Mouse (Mus musculus): ENCODE data around the gene Psmd14. TPM values are rescaled to one million over a fixed set of nuclear protein-coding genes. Genes with fewer than 3 reads are reported as not detected.

Psmd14 gene
- polyA plus RNA-seq, 1 experiment from 2014 or later = 294 TPM

DNA sequence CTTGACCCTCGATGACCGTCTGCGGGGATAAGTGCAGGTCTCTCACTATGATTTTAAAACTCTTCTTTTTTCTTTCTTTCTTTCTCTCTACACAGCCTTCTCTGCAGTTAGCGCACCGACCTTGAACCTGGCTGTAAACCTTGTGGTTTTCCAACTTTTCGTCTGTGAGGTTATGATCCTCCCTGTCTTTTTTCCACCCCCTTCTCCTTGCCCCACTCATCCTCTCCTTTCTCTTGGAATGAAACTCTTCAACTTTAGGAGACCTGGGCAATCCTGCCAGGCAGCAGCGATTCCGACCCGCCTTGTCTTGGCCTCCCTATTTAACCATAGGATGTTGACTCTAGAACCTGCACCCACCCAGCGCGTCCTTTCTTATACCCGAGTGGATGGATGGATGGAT, 101.0 kb downstream of the Psmd14 start:
- peak; percentile 57 for DNase-seq (ENCODE audit: low spot score)
- WGBS = 2% methylated on average over 12 of the region's 12 CpGs
- H3K9me3 ChIP-seq (ENCODE audit: control insufficient read depth, low read length) = no peaks in the 10 kb centered on the region
- H3K36me3 ChIP-seq (ENCODE audit: control insufficient read depth, insufficient read depth, low read length) = no peaks in the 10 kb centered on the region
- no peak overlapping the region for H3K27ac ChIP-seq (ENCODE audit: low read depth, low read length)
- H3K4me2 ChIP-seq (ENCODE audit: low read depth, low read length, severe bottlenecking) = peak overlapping the region; percentile 88
- H3K4me3 ChIP-seq (ENCODE audit: low read depth, low read length) = peak overlapping the region; percentile 44
- H3K27me3 ChIP-seq (ENCODE audit: control insufficient read depth, insufficient read depth, low read length) = peaks cover 52% of the 10 kb centered on the region
- peak overlapping the region; percentile 76 for H3K9ac ChIP-seq (ENCODE audit: low read length)
- ATAC-seq (replicated peaks; ENCODE audit: low FRiP score) = no peak
- 0 out of 2 replicates have a peak, but pooled peaks cover 3% of the 10 kb centered on the region for H3K4me1 ChIP-seq (replicated peaks; ENCODE audit: control insufficient read depth, insufficient read depth, low read length)

DNA sequence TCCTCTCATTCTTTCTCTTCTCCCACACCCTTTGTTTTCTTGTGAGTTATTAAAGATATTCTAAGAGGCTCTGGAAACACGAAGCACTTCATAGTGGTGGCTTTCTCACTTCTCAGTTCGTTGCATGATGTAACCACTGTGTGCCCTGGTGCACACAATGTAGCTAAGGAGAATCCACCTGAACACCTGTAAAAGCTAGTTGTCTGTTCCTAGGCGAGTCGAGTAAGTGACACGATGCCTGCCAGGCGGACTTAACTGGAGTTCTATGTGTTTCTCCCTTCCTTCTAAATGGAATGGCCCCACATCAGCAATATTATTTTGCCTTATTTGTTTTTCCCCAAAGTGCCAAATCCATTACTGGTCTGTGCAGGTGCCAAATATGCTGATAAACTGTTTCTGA, 101.6 kb downstream of the Psmd14 start:
- ATAC-seq (replicated peaks; ENCODE audit: low FRiP score) = no peak
- peaks cover 52% of the 10 kb centered on the region for H3K27me3 ChIP-seq (ENCODE audit: control insufficient read depth, insufficient read depth, low read length)
- H3K4me3 ChIP-seq (ENCODE audit: low read depth, low read length) = peak overlapping the region; percentile 4; the same call in 1 of the 2 replicates
- H3K4me1 ChIP-seq (replicated peaks; ENCODE audit: control insufficient read depth, insufficient read depth, low read length) = 0 out of 2 replicates have a peak, but pooled peaks cover 3% of the 10 kb centered on the region
- H3K9me3 ChIP-seq (ENCODE audit: control insufficient read depth, low read length) = no peaks in the 10 kb centered on the region
- DNase-seq (ENCODE audit: low spot score) = peak; percentile 51
- H3K4me2 ChIP-seq (ENCODE audit: low read depth, low read length, severe bottlenecking) = peak overlapping the region; percentile 88; the same call in 1 of the 2 replicates
- no peaks in the 10 kb centered on the region for H3K36me3 ChIP-seq (ENCODE audit: control insufficient read depth, insufficient read depth, low read length)
- WGBS = 2% methylated on average over 6 of the region's 6 CpGs
- no peak overlapping the region for H3K27ac ChIP-seq (ENCODE audit: low read depth, low read length)
- peak overlapping the region; percentile 76 for H3K9ac ChIP-seq (ENCODE audit: low read length)

DNA sequence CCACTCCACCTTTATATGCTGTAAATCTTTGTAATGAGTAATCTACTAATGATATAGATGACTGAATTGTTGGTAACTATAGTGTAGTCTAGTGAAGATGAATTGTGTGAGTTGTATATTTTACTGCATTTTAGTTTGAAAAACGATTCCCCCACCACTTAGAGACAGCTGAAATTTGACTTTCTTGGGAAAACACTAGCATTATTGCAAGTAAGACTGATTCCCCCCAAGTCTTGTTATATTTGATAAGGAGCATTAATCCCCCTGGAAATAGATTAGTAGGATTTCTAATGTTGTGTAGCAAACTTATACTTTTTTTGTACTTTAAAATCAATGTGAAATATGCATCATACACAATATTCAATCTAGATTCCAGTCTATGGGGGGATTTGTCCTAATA, 102.0 kb downstream of the Psmd14 start:
- ATAC-seq (replicated peaks; ENCODE audit: low FRiP score) (no peak), DNase-seq (ENCODE audit: low spot score) (no peak)
- Histone ChIP-seq H3K9ac (ENCODE audit: low read length) (no peak overlapping the region; the same call in 1 of the 2 replicates), H3K4me1 (replicated peaks; ENCODE audit: control insufficient read depth, insufficient read depth, low read length) (0 out of 2 replicates have a peak, but pooled peaks cover 3% of the 10 kb centered on the region), H3K27ac (ENCODE audit: low read depth, low read length) (no peak overlapping the region), H3K9me3 (ENCODE audit: control insufficient read depth, low read length) (no peaks in the 10 kb centered on the region), H3K36me3 (ENCODE audit: control insufficient read depth, insufficient read depth, low read length) (no peaks in the 10 kb centered on the region), H3K4me2 (ENCODE audit: low read depth, low read length, severe bottlenecking) (peak overlapping the region; percentile 88; the same call in 1 of the 2 replicates), H3K27me3 (ENCODE audit: control insufficient read depth, insufficient read depth, low read length) (peaks cover 51% of the 10 kb centered on the region), H3K4me3 (ENCODE audit: low read depth, low read length) (peak overlapping the region; percentile 4; the same call in 1 of the 2 replicates)
- WGBS = 11% methylated on average over 1 of the region's 1 CpGs

DNA sequence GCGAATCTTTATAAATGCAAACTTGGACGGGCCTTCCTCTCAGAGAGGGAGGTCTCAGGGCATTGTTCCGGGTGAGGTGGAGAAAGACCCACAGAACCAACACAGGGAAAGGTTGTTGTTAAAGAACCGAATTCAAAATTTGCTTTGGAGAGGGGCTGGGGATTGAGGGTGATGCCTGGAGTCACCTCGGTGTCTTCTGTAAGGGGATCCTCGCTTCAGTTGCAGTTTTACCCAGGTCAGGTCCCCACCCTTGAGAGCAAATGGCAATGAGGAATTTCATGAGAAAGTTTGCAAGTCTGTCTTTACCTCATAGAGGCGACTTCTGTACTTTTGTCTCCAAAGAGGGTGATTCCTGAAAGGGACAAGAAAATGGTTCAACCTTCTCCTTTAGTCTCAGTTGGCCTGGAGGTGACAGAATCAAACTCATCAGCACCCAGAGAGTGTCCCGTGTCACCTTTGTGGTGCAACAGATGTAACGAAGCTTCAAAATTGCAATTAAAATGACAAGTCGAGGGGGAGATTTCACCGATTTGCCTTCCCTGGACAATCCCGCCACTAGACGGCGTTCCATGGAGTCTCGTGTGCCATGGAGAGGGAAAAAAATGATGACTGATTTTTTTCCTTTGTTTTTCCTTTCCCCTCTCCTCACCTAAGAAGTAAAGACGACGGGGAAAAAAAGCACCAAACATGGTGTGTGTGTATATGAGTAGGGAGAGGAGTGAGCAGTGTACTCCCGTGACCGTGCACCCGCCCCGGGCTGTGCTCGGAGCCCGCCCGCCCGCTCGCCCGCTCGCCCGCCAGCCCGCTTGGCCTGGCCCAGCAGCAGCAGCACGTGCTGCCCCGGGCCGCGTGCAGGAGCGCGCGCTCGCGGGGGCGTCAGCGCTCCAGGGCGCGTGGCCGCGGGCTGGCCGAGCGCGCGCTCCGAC, 103.3 kb downstream of the Psmd14 start:
- WGBS = 2% methylated on average over 34 of the region's 50 CpGs
- 0 out of 2 replicates have a peak, but pooled peaks cover 3% of the 10 kb centered on the region for H3K4me1 ChIP-seq (replicated peaks; ENCODE audit: control insufficient read depth, insufficient read depth, low read length)
- H3K4me3 ChIP-seq (ENCODE audit: low read depth, low read length) = peak overlapping the region; percentile 33
- H3K4me2 ChIP-seq (ENCODE audit: low read depth, low read length, severe bottlenecking) = peak overlapping the region; percentile 58
- peak overlapping the region; percentile 62 for H3K9ac ChIP-seq (ENCODE audit: low read length)
- ATAC-seq (replicated peaks; ENCODE audit: low FRiP score) (peak; percentile 69), DNase-seq (ENCODE audit: low spot score) (peak; percentile 81)
- H3K9me3 ChIP-seq (ENCODE audit: control insufficient read depth, low read length) = no peaks in the 10 kb centered on the region
- no peaks in the 10 kb centered on the region for H3K36me3 ChIP-seq (ENCODE audit: control insufficient read depth, insufficient read depth, low read length)
- peaks cover 39% of the 10 kb centered on the region for H3K27me3 ChIP-seq (ENCODE audit: control insufficient read depth, insufficient read depth, low read length)
- H3K27ac ChIP-seq (ENCODE audit: low read depth, low read length) = peak overlapping the region; percentile 68

DNA sequence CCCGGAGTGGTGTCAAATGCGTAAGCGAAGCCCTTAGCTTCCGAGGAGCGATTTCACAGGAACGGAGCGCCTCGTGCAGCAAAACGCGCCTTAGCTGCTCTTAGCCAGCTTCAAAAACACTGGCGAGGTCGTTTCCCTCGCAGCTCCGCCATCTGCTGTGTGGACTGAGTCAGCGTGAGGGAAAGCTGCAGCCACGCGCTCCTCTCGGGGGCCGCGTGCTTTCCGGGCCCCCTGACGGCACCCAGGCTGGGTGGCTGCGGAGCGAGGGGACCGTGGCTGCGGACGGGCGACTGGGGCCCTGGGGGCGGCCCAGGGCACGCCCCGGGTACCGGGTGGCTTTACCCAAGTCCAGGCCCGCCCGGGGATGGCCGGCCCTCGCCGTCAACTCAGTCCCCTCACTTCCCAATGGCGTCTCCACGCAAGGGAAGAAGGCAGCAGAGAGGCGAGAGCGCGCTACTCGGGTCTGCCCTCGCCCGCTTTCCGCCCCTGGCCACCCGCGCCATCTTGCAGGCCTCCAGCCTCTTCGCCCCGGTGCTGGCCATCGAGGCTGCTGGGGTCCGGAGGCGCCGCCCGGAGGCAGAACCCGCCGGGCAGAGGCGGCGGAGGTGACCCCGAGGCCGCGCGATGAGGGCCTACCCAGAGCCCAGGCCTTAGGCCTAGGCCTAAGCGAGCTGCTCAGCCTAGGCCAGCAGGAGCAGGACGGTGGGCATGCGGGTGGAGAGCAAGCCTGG, 104.3 kb downstream of the Psmd14 start:
- Histone ChIP-seq H3K4me1 (replicated peaks; ENCODE audit: control insufficient read depth, insufficient read depth, low read length) (0 out of 2 replicates have a peak, but pooled peaks cover 3% of the 10 kb centered on the region), H3K4me3 (ENCODE audit: low read depth, low read length) (peak overlapping the region; percentile 33), H3K9ac (ENCODE audit: low read length) (peak overlapping the region; percentile 62), H3K4me2 (ENCODE audit: low read depth, low read length, severe bottlenecking) (peak overlapping the region; percentile 58), H3K9me3 (ENCODE audit: control insufficient read depth, low read length) (no peaks in the 10 kb centered on the region), H3K27me3 (ENCODE audit: control insufficient read depth, insufficient read depth, low read length) (peaks cover 35% of the 10 kb centered on the region), H3K27ac (ENCODE audit: low read depth, low read length) (peak overlapping the region; percentile 68), H3K36me3 (ENCODE audit: control insufficient read depth, insufficient read depth, low read length) (no peaks in the 10 kb centered on the region)
- 5% methylated on average over 61 of the region's 66 CpGs for WGBS
- DNase-seq (ENCODE audit: low spot score) (peak; percentile 83), ATAC-seq (replicated peaks; ENCODE audit: low FRiP score) (peak; percentile 60)

DNA sequence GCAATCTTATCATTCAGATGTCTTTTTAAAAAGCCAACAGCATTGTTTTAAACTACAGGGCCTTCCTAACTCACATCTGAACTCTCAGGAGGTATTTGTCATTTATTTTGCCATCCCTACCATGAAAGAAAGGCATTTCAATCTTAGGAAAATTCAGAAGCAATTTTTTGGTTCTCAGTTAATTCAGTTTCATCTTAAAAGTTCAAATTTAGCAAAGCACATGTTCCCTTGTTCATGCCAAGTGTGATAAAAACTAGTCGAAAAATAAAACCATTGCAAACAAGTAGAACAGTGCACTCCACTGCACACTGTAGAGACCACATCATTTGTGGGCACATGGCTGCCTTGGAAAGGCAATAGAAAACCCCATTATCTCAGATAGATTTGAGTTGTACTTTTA, 106.7 kb downstream of the Psmd14 start:
- 93% methylated on average over 1 of the region's 1 CpGs for WGBS
- H3K4me1 ChIP-seq (replicated peaks; ENCODE audit: control insufficient read depth, insufficient read depth, low read length) = no peaks in the 10 kb centered on the region
- ATAC-seq (replicated peaks; ENCODE audit: low FRiP score) (no peak), DNase-seq (ENCODE audit: low spot score) (no peak)
- no peaks in the 10 kb centered on the region for H3K36me3 ChIP-seq (ENCODE audit: control insufficient read depth, insufficient read depth, low read length)
- no peak overlapping the region for H3K4me2 ChIP-seq (ENCODE audit: low read depth, low read length, severe bottlenecking)
- peaks cover 16% of the 10 kb centered on the region for H3K27me3 ChIP-seq (ENCODE audit: control insufficient read depth, insufficient read depth, low read length)
- no peak overlapping the region for H3K4me3 ChIP-seq (ENCODE audit: low read depth, low read length)
- H3K27ac ChIP-seq (ENCODE audit: low read depth, low read length) = no peak overlapping the region
- no peak overlapping the region for H3K9ac ChIP-seq (ENCODE audit: low read length)
- H3K9me3 ChIP-seq (ENCODE audit: control insufficient read depth, low read length) = no peaks in the 10 kb centered on the region

DNA sequence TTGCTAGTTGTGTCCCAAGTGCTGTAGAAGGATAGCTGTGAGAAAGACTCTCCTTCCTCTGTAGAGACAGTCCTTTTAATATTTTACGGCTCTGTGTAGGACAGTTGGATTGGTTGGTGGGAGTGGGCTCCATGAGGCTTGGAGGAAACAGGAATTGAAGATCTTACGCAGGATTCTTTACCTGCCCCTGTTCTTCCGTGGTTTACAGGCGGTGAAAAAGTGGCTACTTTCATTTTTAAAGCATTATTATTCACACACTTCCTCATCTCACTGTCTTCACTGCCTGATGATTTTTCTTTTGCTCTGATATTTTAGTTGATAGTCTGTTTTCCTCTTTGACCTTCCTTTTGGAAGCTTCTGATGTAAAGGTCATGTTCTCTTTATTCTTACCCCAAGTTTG, 108.7 kb downstream of the Psmd14 start:
- DNase-seq (ENCODE audit: low spot score) (no peak), ATAC-seq (replicated peaks; ENCODE audit: low FRiP score) (no peak)
- Histone ChIP-seq H3K27ac (ENCODE audit: low read depth, low read length) (no peak overlapping the region), H3K9me3 (ENCODE audit: control insufficient read depth, low read length) (no peaks in the 10 kb centered on the region), H3K4me2 (ENCODE audit: low read depth, low read length, severe bottlenecking) (no peak overlapping the region), H3K27me3 (ENCODE audit: control insufficient read depth, insufficient read depth, low read length) (peaks cover 4% of the 10 kb centered on the region; the same call in 1 of the 2 replicates), H3K4me1 (replicated peaks; ENCODE audit: control insufficient read depth, insufficient read depth, low read length) (no peaks in the 10 kb centered on the region), H3K4me3 (ENCODE audit: low read depth, low read length) (no peak overlapping the region), H3K9ac (ENCODE audit: low read length) (no peak overlapping the region), H3K36me3 (ENCODE audit: control insufficient read depth, insufficient read depth, low read length) (no peaks in the 10 kb centered on the region)
- WGBS = 76% methylated on average over 4 of the region's 4 CpGs

DNA sequence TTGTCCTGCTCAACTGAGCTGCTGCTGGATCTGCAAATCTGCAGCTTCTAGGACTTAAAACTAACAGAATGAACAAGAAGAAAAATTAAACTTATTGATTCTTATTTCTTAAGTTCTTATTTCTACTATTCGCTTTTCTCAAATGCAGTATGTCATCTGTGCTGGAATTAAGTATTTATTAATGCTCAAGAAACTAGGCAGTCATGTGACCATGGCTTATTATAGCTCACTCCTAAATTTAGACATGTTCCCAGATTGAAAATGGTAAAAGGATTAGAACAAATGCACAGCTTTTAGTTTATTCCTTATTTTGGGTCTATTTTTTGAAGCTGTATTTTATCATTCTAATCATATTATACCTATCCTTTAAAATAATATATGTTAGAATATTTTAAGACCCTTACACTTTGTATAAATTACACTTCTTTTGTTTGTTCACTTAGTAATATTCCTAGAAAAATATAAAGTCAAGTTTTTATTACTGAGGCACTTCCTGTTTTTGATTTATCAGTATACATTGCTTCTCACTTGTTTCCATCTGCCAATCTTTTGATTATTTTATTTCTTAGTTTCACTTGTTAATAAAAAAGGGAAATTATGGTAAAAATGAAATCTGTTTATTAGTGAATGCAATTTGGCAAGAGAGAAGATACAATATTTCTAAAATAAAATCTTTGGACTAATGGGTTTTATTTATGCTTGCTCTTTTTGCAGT, 112.1 kb downstream of the Psmd14 start:
- 80% methylated on average over 1 of the region's 1 CpGs for WGBS
- Histone ChIP-seq H3K4me1 (replicated peaks; ENCODE audit: control insufficient read depth, insufficient read depth, low read length) (no peaks in the 10 kb centered on the region), H3K4me2 (ENCODE audit: low read depth, low read length, severe bottlenecking) (no peak overlapping the region), H3K9me3 (ENCODE audit: control insufficient read depth, low read length) (no peaks in the 10 kb centered on the region), H3K27me3 (ENCODE audit: control insufficient read depth, insufficient read depth, low read length) (no peaks in the 10 kb centered on the region), H3K4me3 (ENCODE audit: low read depth, low read length) (no peak overlapping the region), H3K36me3 (ENCODE audit: control insufficient read depth, insufficient read depth, low read length) (no peaks in the 10 kb centered on the region), H3K9ac (ENCODE audit: low read length) (no peak overlapping the region), H3K27ac (ENCODE audit: low read depth, low read length) (no peak overlapping the region)
- ATAC-seq (replicated peaks; ENCODE audit: low FRiP score) = no peak
- DNase-seq (ENCODE audit: low spot score) = no peak
